Mouse (Mus musculus): Measurements from ENCODE around the gene Gucy2c. TPM values are rescaled to one million over a fixed set of nuclear protein-coding genes. Genes with fewer than 3 reads are reported as not detected.

The Gucy2c gene
- polyA plus RNA-seq, 1 experiment from 2014 or later, result 0.10 TPM

- WGBS, result 62% methylated on average over 14 of the region's 14 CpGs
- H3K27ac ChIP-seq (ENCODE audit: low read depth, low read length), result no peak overlapping the region
- H3K36me3 ChIP-seq (ENCODE audit: control insufficient read depth, insufficient read depth, low read length), result no peaks in the 10 kb centered on the region
- no peak overlapping the region for H3K9ac ChIP-seq (ENCODE audit: low read depth, low read length)
- no peak for ATAC-seq
- no peak overlapping the region for H3K4me2 ChIP-seq (ENCODE audit: low read length)
- no peaks in the 10 kb centered on the region; the same call in 1 of the 2 replicates for H3K27me3 ChIP-seq (replicated peaks; ENCODE audit: control insufficient read depth, insufficient read depth, low read length)
- H3K4me3 ChIP-seq (ENCODE audit: low read length), result no peak overlapping the region
- H3K4me1 ChIP-seq (ENCODE audit: control insufficient read depth, insufficient read depth, low read depth, low read length), result no peaks in the 10 kb centered on the region
- no peaks in the 10 kb centered on the region for H3K9me3 ChIP-seq (ENCODE audit: control insufficient read depth, low read length)
Measured at GRCm38 (mm10) chr6:136668266-136668986, 113.1 kb downstream of the Gucy2c start.

GRCm38 (mm10) chr6:136662063-136662462, 119.5 kb downstream of the Gucy2c start:
- Histone ChIP-seq H3K9me3 (ENCODE audit: control insufficient read depth, low read length) (no peaks in the 10 kb centered on the region), H3K4me3 (ENCODE audit: low read length) (no peak overlapping the region), H3K4me1 (ENCODE audit: control insufficient read depth, insufficient read depth, low read depth, low read length) (peaks cover 5% of the 10 kb centered on the region), H3K9ac (ENCODE audit: low read depth, low read length) (no peak overlapping the region), H3K36me3 (ENCODE audit: control insufficient read depth, insufficient read depth, low read length) (no peaks in the 10 kb centered on the region), H3K4me2 (ENCODE audit: low read length) (no peak overlapping the region; the same call in 1 of the 2 replicates), H3K27me3 (replicated peaks; ENCODE audit: control insufficient read depth, insufficient read depth, low read length) (peaks cover 15% of the 10 kb centered on the region), H3K27ac (ENCODE audit: low read depth, low read length) (no peak overlapping the region)
- ATAC-seq, result no peak
- 23% methylated on average over 11 of the region's 11 CpGs for WGBS

- H3K27ac ChIP-seq (ENCODE audit: low read depth, low read length), result no peak within 1 kb of the TSS
- H3K36me3 ChIP-seq (ENCODE audit: control insufficient read depth, insufficient read depth, low read length), result no peaks in the 10 kb centered on the region
- H3K9me3 ChIP-seq (ENCODE audit: control insufficient read depth, low read length), result no peaks in the 10 kb centered on the region
- peak within 1 kb of the TSS; percentile 17; the same call in 1 of the 2 replicates for H3K9ac ChIP-seq (ENCODE audit: low read depth, low read length)
- no peak for ATAC-seq
- peaks cover 5% of the 10 kb centered on the region for H3K4me1 ChIP-seq (ENCODE audit: control insufficient read depth, insufficient read depth, low read depth, low read length)
- WGBS, result 2% methylated on average over 19 of the region's 19 CpGs
- H3K4me3 ChIP-seq (ENCODE audit: low read length), result peak within 1 kb of the TSS; percentile 26
- peaks cover 15% of the 10 kb centered on the region for H3K27me3 ChIP-seq (replicated peaks; ENCODE audit: control insufficient read depth, insufficient read depth, low read length)
- H3K4me2 ChIP-seq (ENCODE audit: low read length), result peak within 1 kb of the TSS; percentile 50
Measured at GRCm38 (mm10) chr6:136661706-136662016, 119.9 kb downstream of the Gucy2c start, which contains the start of gene Plbd1. Plbd1 (minus strand) TSS chr6:136661928.

- peak overlapping the region; percentile 17; the same call in 1 of the 2 replicates for H3K9ac ChIP-seq (ENCODE audit: low read depth, low read length)
Measured at GRCm38 (mm10) chr6:136660831-136661705, 120.5 kb downstream of the Gucy2c start.

GRCm38 (mm10) chr6:136659226-136659625, 122.3 kb downstream of the Gucy2c start:
- ATAC-seq, result no peak
- Histone ChIP-seq H3K27me3 (replicated peaks; ENCODE audit: control insufficient read depth, insufficient read depth, low read length) (peaks cover 15% of the 10 kb centered on the region), H3K4me2 (ENCODE audit: low read length) (no peak overlapping the region), H3K9ac (ENCODE audit: low read depth, low read length) (no peak overlapping the region), H3K27ac (ENCODE audit: low read depth, low read length) (no peak overlapping the region), H3K4me3 (ENCODE audit: low read length) (no peak overlapping the region), H3K36me3 (ENCODE audit: control insufficient read depth, insufficient read depth, low read length) (no peaks in the 10 kb centered on the region), H3K9me3 (ENCODE audit: control insufficient read depth, low read length) (no peaks in the 10 kb centered on the region), H3K4me1 (ENCODE audit: control insufficient read depth, insufficient read depth, low read depth, low read length) (peaks cover 5% of the 10 kb centered on the region)
- 92% methylated on average over 9 of the region's 9 CpGs for WGBS

More at GRCm38 (mm10) chr6:136660831-136661705, 120.5 kb downstream of the Gucy2c start:
- H3K4me1 ChIP-seq (ENCODE audit: control insufficient read depth, insufficient read depth, low read depth, low read length), result peaks cover 5% of the 10 kb centered on the region
- ATAC-seq, result no peak
- no peaks in the 10 kb centered on the region for H3K36me3 ChIP-seq (ENCODE audit: control insufficient read depth, insufficient read depth, low read length)
- H3K4me3 ChIP-seq (ENCODE audit: low read length), result peak overlapping the region; percentile 26
- H3K27ac ChIP-seq (ENCODE audit: low read depth, low read length), result no peak overlapping the region
- no peaks in the 10 kb centered on the region for H3K9me3 ChIP-seq (ENCODE audit: control insufficient read depth, low read length)
- 21% methylated on average over 33 of the region's 34 CpGs for WGBS
- peaks cover 15% of the 10 kb centered on the region for H3K27me3 ChIP-seq (replicated peaks; ENCODE audit: control insufficient read depth, insufficient read depth, low read length)
- H3K4me2 ChIP-seq (ENCODE audit: low read length), result peak overlapping the region; percentile 50

DNA sequence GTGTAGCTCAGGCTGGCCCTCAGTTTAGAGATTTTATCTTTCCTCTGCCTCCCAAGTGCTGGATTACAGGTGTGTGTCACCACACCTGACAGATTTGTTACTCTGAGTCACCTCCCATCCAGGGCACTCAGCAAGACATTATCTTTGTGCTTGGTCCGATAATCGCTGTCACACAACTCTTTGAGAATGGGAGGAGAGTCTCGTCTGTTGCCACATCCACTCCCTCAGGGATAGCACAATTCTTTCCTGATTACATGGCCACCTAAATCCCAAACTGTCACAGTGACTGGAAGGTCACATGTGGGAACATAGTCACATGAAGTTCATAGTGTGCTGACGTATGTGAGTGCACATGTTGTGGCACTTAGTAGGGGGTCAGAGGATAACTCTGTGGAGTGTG, 123.3 kb downstream of the Gucy2c start:
- 84% methylated on average over 4 of the region's 4 CpGs for WGBS
- ATAC-seq, result no peak
- Histone ChIP-seq H3K36me3 (ENCODE audit: control insufficient read depth, insufficient read depth, low read length) (no peaks in the 10 kb centered on the region), H3K4me2 (ENCODE audit: low read length) (no peak overlapping the region), H3K4me1 (ENCODE audit: control insufficient read depth, insufficient read depth, low read depth, low read length) (peaks cover 5% of the 10 kb centered on the region), H3K27me3 (replicated peaks; ENCODE audit: control insufficient read depth, insufficient read depth, low read length) (peaks cover 15% of the 10 kb centered on the region), H3K9ac (ENCODE audit: low read depth, low read length) (no peak overlapping the region), H3K9me3 (ENCODE audit: control insufficient read depth, low read length) (no peaks in the 10 kb centered on the region), H3K4me3 (ENCODE audit: low read length) (no peak overlapping the region), H3K27ac (ENCODE audit: low read depth, low read length) (no peak overlapping the region)

DNA sequence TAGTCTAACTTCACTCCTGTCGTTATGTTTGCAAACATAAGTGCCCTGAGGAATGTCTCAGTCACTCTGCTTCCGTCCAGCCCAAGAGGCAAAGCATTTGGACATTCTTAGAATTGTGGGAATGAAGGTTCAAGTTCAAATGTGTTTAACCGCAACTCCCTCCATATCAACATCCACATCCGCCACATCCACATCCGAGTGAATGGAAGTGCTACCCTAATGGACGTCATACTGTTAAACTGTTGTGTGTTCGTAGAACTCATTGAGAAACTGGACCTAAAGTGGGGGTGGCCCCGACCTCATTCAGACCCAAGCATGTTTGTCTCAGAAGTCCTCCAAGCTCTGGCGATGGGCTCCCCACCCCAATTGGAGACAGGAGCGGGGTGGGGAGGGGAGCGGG, 125.8 kb downstream of the Gucy2c start:
- WGBS, result 73% methylated on average over 11 of the region's 11 CpGs
- Histone ChIP-seq H3K9ac (ENCODE audit: low read depth, low read length) (no peak overlapping the region), H3K36me3 (ENCODE audit: control insufficient read depth, insufficient read depth, low read length) (no peaks in the 10 kb centered on the region), H3K4me3 (ENCODE audit: low read length) (no peak overlapping the region), H3K27ac (ENCODE audit: low read depth, low read length) (no peak overlapping the region), H3K4me1 (ENCODE audit: control insufficient read depth, insufficient read depth, low read depth, low read length) (no peaks in the 10 kb centered on the region), H3K9me3 (ENCODE audit: control insufficient read depth, low read length) (no peaks in the 10 kb centered on the region), H3K4me2 (ENCODE audit: low read length) (no peak overlapping the region), H3K27me3 (replicated peaks; ENCODE audit: control insufficient read depth, insufficient read depth, low read length) (peaks cover 4% of the 10 kb centered on the region)
- ATAC-seq, result no peak

DNA sequence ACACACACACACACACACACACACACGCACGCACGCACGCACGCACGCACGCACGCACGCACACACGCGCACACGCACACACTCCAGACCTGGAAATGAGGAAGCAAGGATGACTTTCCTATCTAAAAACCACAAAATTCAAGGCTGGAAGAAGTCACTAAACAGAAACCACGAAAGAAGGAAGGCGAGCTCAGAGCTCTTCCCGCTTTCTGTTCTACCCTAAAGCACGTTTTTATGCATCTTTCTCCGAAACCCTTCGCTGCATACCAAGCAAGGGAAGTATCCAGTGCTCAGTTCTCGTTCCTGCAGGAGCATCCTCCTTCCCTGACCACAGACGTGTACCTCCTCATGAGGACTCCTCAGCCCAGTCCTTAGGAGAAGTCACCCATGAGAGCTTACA, 127.1 kb downstream of the Gucy2c start:
- Histone ChIP-seq H3K4me3 (ENCODE audit: low read length) (no peak overlapping the region), H3K9ac (ENCODE audit: low read depth, low read length) (no peak overlapping the region), H3K9me3 (ENCODE audit: control insufficient read depth, low read length) (no peaks in the 10 kb centered on the region), H3K4me2 (ENCODE audit: low read length) (no peak overlapping the region), H3K27me3 (replicated peaks; ENCODE audit: control insufficient read depth, insufficient read depth, low read length) (no peaks in the 10 kb centered on the region), H3K36me3 (ENCODE audit: control insufficient read depth, insufficient read depth, low read length) (no peaks in the 10 kb centered on the region), H3K27ac (ENCODE audit: low read depth, low read length) (no peak overlapping the region), H3K4me1 (ENCODE audit: control insufficient read depth, insufficient read depth, low read depth, low read length) (no peaks in the 10 kb centered on the region)
- no peak for ATAC-seq
- WGBS, result 86% methylated on average over 20 of the region's 20 CpGs

DNA sequence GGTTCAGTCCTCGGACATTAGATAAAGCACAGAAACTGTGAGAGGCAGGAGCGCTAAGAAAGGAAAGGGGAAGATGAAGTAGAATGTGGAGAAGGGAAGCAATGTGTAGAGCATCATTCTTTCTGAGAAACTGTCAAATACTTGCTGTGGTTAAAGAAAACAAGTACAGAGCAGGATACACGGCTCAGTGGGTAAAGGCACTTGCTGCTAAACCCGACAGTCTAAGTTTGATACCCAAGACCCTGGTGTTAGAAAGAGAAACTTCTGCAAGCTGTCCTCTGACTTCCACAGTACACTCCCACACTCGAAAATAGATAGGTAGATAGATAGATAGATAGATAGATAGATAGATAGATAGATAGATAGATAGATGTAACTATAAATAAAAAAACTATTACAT, 128.2 kb downstream of the Gucy2c start:
- no peak for ATAC-seq
- no peak overlapping the region for H3K27ac ChIP-seq (ENCODE audit: low read depth, low read length)
- H3K4me2 ChIP-seq (ENCODE audit: low read length), result no peak overlapping the region
- no peak overlapping the region for H3K4me3 ChIP-seq (ENCODE audit: low read length)
- no peaks in the 10 kb centered on the region for H3K9me3 ChIP-seq (ENCODE audit: control insufficient read depth, low read length)
- no peaks in the 10 kb centered on the region for H3K36me3 ChIP-seq (ENCODE audit: control insufficient read depth, insufficient read depth, low read length)
- H3K9ac ChIP-seq (ENCODE audit: low read depth, low read length), result no peak overlapping the region
- 71% methylated on average over 5 of the region's 5 CpGs for WGBS
- no peaks in the 10 kb centered on the region for H3K27me3 ChIP-seq (replicated peaks; ENCODE audit: control insufficient read depth, insufficient read depth, low read length)
- no peaks in the 10 kb centered on the region for H3K4me1 ChIP-seq (ENCODE audit: control insufficient read depth, insufficient read depth, low read depth, low read length)
